Mouse (Mus musculus) B cell, adult 62 days (primary cell): Measurements from ENCODE around the gene Gja10. TPM values are rescaled to one million over a fixed set of nuclear protein-coding genes. Genes with fewer than 3 reads are reported as not detected.

Source experiments
- total RNA-seq: library from RNA; stranded (reverse); gene quantifications from 4 replicates; pipeline ENCODE4 v1.2.4, GENCODE M21; 2023

Gene Gja10
- not detected in 4 replicates for total RNA-seq

GRCm38 (mm10) chr4:32602660-32603059, at the start of gene Gja10:
Gene Gja10, minus strand, starts transcription at chr4:32602760.

GRCm38 (mm10) chr4:32615034-32615881, 12.7 kb upstream of the Gja10 start, which contains the start of gene Casp8ap2:
Gene Casp8ap2, plus strand, starts transcription at chr4:32615451.

Other genes with a start within 250 kb of the Gja10 start
- gene Casp8ap2, start 12.7 kb upstream of the Gja10 start, total RNA-seq, result 16.0 to 20.5 TPM (median 19.3 TPM) in 4 replicates
- gene Mdn1, start 54.4 kb upstream of the Gja10 start, total RNA-seq, result 81.5 to 99.1 TPM (median 93.0 TPM) in 4 replicates
- 19.7 to 21.8 TPM (median 20.7 TPM) in 4 replicates for gene Lyrm2, start 197.5 kb upstream of the Gja10 start, total RNA-seq